Comparison of ENCODE assay signal across 14 mouse cellular contexts in the genomic region with DNA sequence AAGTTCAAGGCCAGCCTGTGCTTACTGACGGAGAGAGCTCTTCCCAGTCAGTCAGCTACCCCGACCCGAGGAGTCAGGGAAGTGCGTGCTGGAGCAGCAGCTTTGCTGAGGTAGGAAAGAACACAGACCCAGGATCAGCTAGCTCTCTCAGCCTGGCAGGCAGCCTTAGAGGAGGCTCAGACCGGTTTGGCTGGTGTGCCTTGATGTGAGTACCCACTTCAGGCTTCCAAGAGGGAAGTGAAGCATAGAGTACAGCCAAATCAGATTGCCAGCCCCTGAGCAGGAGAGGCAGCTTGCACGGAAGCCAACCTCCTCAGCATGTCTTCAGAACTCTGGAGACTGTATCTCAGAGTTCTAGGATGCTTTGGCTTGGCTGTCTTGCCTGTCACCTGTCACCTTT. TPM values are rescaled to one million over a fixed set of nuclear protein-coding genes. Genes with fewer than 3 reads are reported as not detected.
DNase-seq lines count a peak whose midpoint lies in the region; ATAC-seq and TF ChIP-seq lines count a peak whose summit lies in the region.
"Had no signal": no experiment of that assay in that cellular context is flagged by ENCODE, and none has a peak within 500 bp of the region (broad histone marks: within the 10 kb centered on the region; RNA-seq: fewer than 3 reads in every experiment).

No protein-coding gene starts in this region.

- peaks cover 37% of the 10 kb centered on the region for H3K36me3 ChIP-seq in forebrain, embryonic 14.5 days (ENCODE audit: control insufficient read depth, insufficient read depth, low read length)
- H3K36me3 ChIP-seq in forebrain, embryonic 13.5 days (ENCODE audit: poor library complexity, severe bottlenecking), result peaks cover 58% of the 10 kb centered on the region
- H3K36me3 ChIP-seq in lung, embryonic 14.5 days (ENCODE audit: insufficient read depth), result peaks cover 59% of the 10 kb centered on the region
- peaks cover 6% of the 10 kb centered on the region; the same call in 1 of the 2 replicates for H3K36me3 ChIP-seq in midbrain, embryonic 15.5 days (replicated peaks)
- peaks cover 10% of the 10 kb centered on the region for H3K36me3 ChIP-seq in midbrain, embryonic 11.5 days (ENCODE audit: control insufficient read depth, insufficient read depth, low read length)

- peak; percentile 13 for DNase-seq in forebrain, embryonic 14.5 days (ENCODE audit: low spot score)
- peak; percentile 84 for DNase-seq in urinary bladder, postnatal 14 days (ENCODE audit: low spot score)
- no peak for DNase-seq in urinary bladder, postnatal 10 days (ENCODE audit: low spot score)
- DNase-seq in lung, embryonic 14.5 days, result peak; percentile 79
- DNase-seq in midbrain, embryonic 11.5 days (ENCODE audit: low spot score, missing footprints), result no peak
- DNase-seq in right cerebral cortex, postnatal 25 days, result no peak
- DNase-seq: thymus, postnatal 25 days had no signal

- no peak overlapping the region for H3K4me3 ChIP-seq in forebrain, embryonic 14.5 days (ENCODE audit: low read depth, low read length)
- no peak overlapping the region for H3K4me3 ChIP-seq in forebrain, embryonic 13.5 days
- H3K4me3 ChIP-seq in lung, embryonic 14.5 days (ENCODE audit: low read depth, low read length), result no peak overlapping the region
- no peak overlapping the region for H3K4me3 ChIP-seq in midbrain, embryonic 15.5 days
- H3K4me3 ChIP-seq in midbrain, embryonic 11.5 days (ENCODE audit: low read depth, low read length), result no peak overlapping the region
- H3K4me3 ChIP-seq: heart, embryonic 12.5 days; limb, embryonic 15.5 days; megakaryocyte, embryonic 14.5 days had no signal

- H3K4me2 ChIP-seq in forebrain, embryonic 14.5 days (ENCODE audit: low read length), result no peak overlapping the region
- H3K4me2 ChIP-seq in forebrain, embryonic 13.5 days, result no peak overlapping the region
- H3K4me2 ChIP-seq in lung, embryonic 14.5 days, result no peak overlapping the region
- no peak overlapping the region for H3K4me2 ChIP-seq in midbrain, embryonic 15.5 days
- H3K4me2 ChIP-seq in midbrain, embryonic 11.5 days, result no peak overlapping the region
- H3K4me2 ChIP-seq: heart, embryonic 12.5 days; hindbrain, embryonic 14.5 days; limb, embryonic 15.5 days had no signal

- H3K9me3 ChIP-seq in forebrain, embryonic 14.5 days (replicated peaks; ENCODE audit: control insufficient read depth, low read length), result no peaks in the 10 kb centered on the region
- no peaks in the 10 kb centered on the region; the same call in 1 of the 2 replicates for H3K9me3 ChIP-seq in forebrain, embryonic 13.5 days (replicated peaks)
- H3K9me3 ChIP-seq in lung, embryonic 14.5 days (ENCODE audit: low read depth, low read length), result no peaks in the 10 kb centered on the region
- H3K9me3 ChIP-seq in midbrain, embryonic 15.5 days, result no peaks in the 10 kb centered on the region
- no peaks in the 10 kb centered on the region for H3K9me3 ChIP-seq in midbrain, embryonic 11.5 days (ENCODE audit: control insufficient read depth, low read length)
- H3K9me3 ChIP-seq: limb, embryonic 15.5 days; megakaryocyte, embryonic 14.5 days had no signal

- H3K4me1 ChIP-seq in forebrain, embryonic 14.5 days (ENCODE audit: control insufficient read depth, insufficient read depth, low read length), result peaks cover 12% of the 10 kb centered on the region
- peaks cover 30% of the 10 kb centered on the region for H3K4me1 ChIP-seq in forebrain, embryonic 13.5 days
- H3K4me1 ChIP-seq in lung, embryonic 14.5 days (ENCODE audit: insufficient read depth), result peaks cover 16% of the 10 kb centered on the region
- peaks cover 26% of the 10 kb centered on the region for H3K4me1 ChIP-seq in midbrain, embryonic 15.5 days
- H3K4me1 ChIP-seq in midbrain, embryonic 11.5 days (ENCODE audit: control insufficient read depth, insufficient read depth, low read length), result peaks cover 18% of the 10 kb centered on the region

- no peak for ATAC-seq in forebrain, embryonic 14.5 days
- no peak for ATAC-seq in forebrain, embryonic 13.5 days
- ATAC-seq in lung, embryonic 14.5 days (ENCODE audit: insufficient read depth), result peak; percentile 72
- no peak for ATAC-seq in midbrain, embryonic 15.5 days (replicated peaks)
- no peak for ATAC-seq in midbrain, embryonic 11.5 days (ENCODE audit: low FRiP score)
- ATAC-seq: activated CD4-positive, CD25-positive, alpha-beta regulatory T cell, adult 4 months had no signal

- no peaks in the 10 kb centered on the region for H3K27me3 ChIP-seq in forebrain, embryonic 14.5 days (replicated peaks; ENCODE audit: control insufficient read depth, insufficient read depth, low read length)
- no peaks in the 10 kb centered on the region for H3K27me3 ChIP-seq in forebrain, embryonic 13.5 days
- H3K27me3 ChIP-seq in lung, embryonic 14.5 days (ENCODE audit: insufficient read depth, low read length), result no peaks in the 10 kb centered on the region
- H3K27me3 ChIP-seq in midbrain, embryonic 15.5 days (replicated peaks), result no peaks in the 10 kb centered on the region
- no peaks in the 10 kb centered on the region for H3K27me3 ChIP-seq in midbrain, embryonic 11.5 days (ENCODE audit: control insufficient read depth, insufficient read depth, low read length)
- H3K27me3 ChIP-seq: heart, embryonic 12.5 days; limb, embryonic 15.5 days; megakaryocyte, embryonic 14.5 days had no signal

- no peak overlapping the region for H3K27ac ChIP-seq in forebrain, embryonic 14.5 days (ENCODE audit: low read depth, low read length)
- H3K27ac ChIP-seq in forebrain, embryonic 13.5 days, result no peak overlapping the region
- H3K27ac ChIP-seq in lung, embryonic 14.5 days (ENCODE audit: low read depth), result peak overlapping the region; percentile 63; the same call in 1 of the 2 replicates
- H3K27ac ChIP-seq in midbrain, embryonic 15.5 days, result no peak overlapping the region
- no peak overlapping the region for H3K27ac ChIP-seq in midbrain, embryonic 11.5 days (ENCODE audit: low read depth, low read length)
- H3K27ac ChIP-seq: hindbrain, embryonic 14.5 days; limb, embryonic 15.5 days had no signal

- 93% methylated on average over 6 of the region's 6 CpGs for WGBS in forebrain, embryonic 14.5 days
- 94% methylated on average over 6 of the region's 6 CpGs for whole genome bisulfite sequencing in forebrain, embryonic 13.5 days
- 65% methylated on average over 6 of the region's 6 CpGs for WGBS in lung, embryonic 14.5 days
- whole genome bisulfite sequencing in midbrain, embryonic 15.5 days, result 90% methylated on average over 6 of the region's 6 CpGs
- WGBS in midbrain, embryonic 11.5 days, result 85% methylated on average over 6 of the region's 6 CpGs

- no peak for TF ChIP-seq CTCF in lung, embryonic 14.5 days (IDR thresholded peaks at IDR 0.05; ENCODE audit: low read depth)

- H3K9ac ChIP-seq in forebrain, embryonic 14.5 days (ENCODE audit: low read length), result no peak overlapping the region
- no peak overlapping the region for H3K9ac ChIP-seq in forebrain, embryonic 13.5 days
- no peak overlapping the region for H3K9ac ChIP-seq in lung, embryonic 14.5 days
- no peak overlapping the region for H3K9ac ChIP-seq in midbrain, embryonic 15.5 days
- no peak overlapping the region for H3K9ac ChIP-seq in midbrain, embryonic 11.5 days (ENCODE audit: low read length)
- H3K9ac ChIP-seq: heart, embryonic 12.5 days; hindbrain, embryonic 14.5 days; limb, embryonic 15.5 days had no signal

RNA-seq across cellular contexts. Expression of a gene that starts 5.3 kb away (rescaled TPM):
- 14.1 and 17.3 TPM in 2 replicates for polyA plus RNA-seq in forebrain, embryonic 14.5 days (2014; fragmentation: Nextera tagmentation; extraction: Ambion mirVana)
- polyA plus RNA-seq in forebrain, embryonic 13.5 days (2015; fragmentation: Nextera tagmentation; extraction: Ambion mirVana), result 14.6 and 15.6 TPM in 2 replicates
- polyA plus RNA-seq in lung, embryonic 14.5 days (2014; fragmentation: Nextera tagmentation; extraction: Ambion mirVana), result 11.9 and 12.6 TPM in 2 replicates
- polyA plus RNA-seq in midbrain, embryonic 15.5 days (2015; fragmentation: Nextera tagmentation; extraction: Ambion mirVana), result 8.7 and 10.3 TPM in 2 replicates
- polyA plus RNA-seq in midbrain, embryonic 11.5 days (2014; fragmentation: Nextera tagmentation; extraction: Ambion mirVana), result 9.8 TPM in 2 replicates

RNA-seq across cellular contexts. Expression of a gene that starts 5.5 kb away (rescaled TPM):
- polyA plus RNA-seq in forebrain, embryonic 14.5 days (2014; fragmentation: Nextera tagmentation; extraction: Ambion mirVana), result 21.7 and 23.4 TPM in 2 replicates
- 21.2 and 22.1 TPM in 2 replicates for polyA plus RNA-seq in forebrain, embryonic 13.5 days (2015; fragmentation: Nextera tagmentation; extraction: Ambion mirVana)
- polyA plus RNA-seq in lung, embryonic 14.5 days (2014; fragmentation: Nextera tagmentation; extraction: Ambion mirVana), result 8.7 and 9.0 TPM in 2 replicates
- polyA plus RNA-seq in midbrain, embryonic 15.5 days (2015; fragmentation: Nextera tagmentation; extraction: Ambion mirVana), result 22.6 and 24.8 TPM in 2 replicates
- 11.2 and 13.0 TPM in 2 replicates for polyA plus RNA-seq in midbrain, embryonic 11.5 days (2014; fragmentation: Nextera tagmentation; extraction: Ambion mirVana)

RNA-seq across cellular contexts. Expression of a gene that starts 48.4 kb away (rescaled TPM):
- 15.7 and 17.6 TPM in 2 replicates for polyA plus RNA-seq in forebrain, embryonic 14.5 days (2014; fragmentation: Nextera tagmentation; extraction: Ambion mirVana)
- 15.8 and 17.3 TPM in 2 replicates for polyA plus RNA-seq in forebrain, embryonic 13.5 days (2015; fragmentation: Nextera tagmentation; extraction: Ambion mirVana)
- polyA plus RNA-seq in lung, embryonic 14.5 days (2014; fragmentation: Nextera tagmentation; extraction: Ambion mirVana), result 24.3 and 26.3 TPM in 2 replicates
- 12.9 TPM in 2 replicates for polyA plus RNA-seq in midbrain, embryonic 15.5 days (2015; fragmentation: Nextera tagmentation; extraction: Ambion mirVana)
- polyA plus RNA-seq in midbrain, embryonic 11.5 days (2014; fragmentation: Nextera tagmentation; extraction: Ambion mirVana), result 19.0 and 19.5 TPM in 2 replicates

RNA-seq across cellular contexts. Expression of a gene that starts 52.2 kb away (rescaled TPM):
- polyA plus RNA-seq in forebrain, embryonic 14.5 days (2014; fragmentation: Nextera tagmentation; extraction: Ambion mirVana), result 3.5 and 3.7 TPM in 2 replicates
- 9.9 and 10.4 TPM in 2 replicates for polyA plus RNA-seq in forebrain, embryonic 13.5 days (2015; fragmentation: Nextera tagmentation; extraction: Ambion mirVana)
- 5.7 and 8.0 TPM in 2 replicates for polyA plus RNA-seq in lung, embryonic 14.5 days (2014; fragmentation: Nextera tagmentation; extraction: Ambion mirVana)
- polyA plus RNA-seq in midbrain, embryonic 15.5 days (2015; fragmentation: Nextera tagmentation; extraction: Ambion mirVana), result 5.2 and 7.2 TPM in 2 replicates
- polyA plus RNA-seq in midbrain, embryonic 11.5 days (2014; fragmentation: Nextera tagmentation; extraction: Ambion mirVana), result 4.7 and 5.0 TPM in 2 replicates

RNA-seq across cellular contexts. Expression of a gene that starts 52.8 kb away (rescaled TPM):
- 101 and 113 TPM in 2 replicates for polyA plus RNA-seq in forebrain, embryonic 14.5 days (2014; fragmentation: Nextera tagmentation; extraction: Ambion mirVana)
- 103 and 111 TPM in 2 replicates for polyA plus RNA-seq in forebrain, embryonic 13.5 days (2015; fragmentation: Nextera tagmentation; extraction: Ambion mirVana)
- 94.9 and 101 TPM in 2 replicates for polyA plus RNA-seq in lung, embryonic 14.5 days (2014; fragmentation: Nextera tagmentation; extraction: Ambion mirVana)
- polyA plus RNA-seq in midbrain, embryonic 15.5 days (2015; fragmentation: Nextera tagmentation; extraction: Ambion mirVana), result 103 and 104 TPM in 2 replicates
- polyA plus RNA-seq in midbrain, embryonic 11.5 days (2014; fragmentation: Nextera tagmentation; extraction: Ambion mirVana), result 128 TPM in 2 replicates

Comparison
In these comparisons a context has a peak if more than half of its experiments do, and no peak if none do; other contexts are left out.
1. DNase-seq: peak in forebrain, embryonic 14.5 days (single experiment), urinary bladder, postnatal 14 days (single experiment) and lung, embryonic 14.5 days (single experiment); none in urinary bladder, postnatal 10 days (single experiment), midbrain, embryonic 11.5 days (single experiment) and right cerebral cortex, postnatal 25 days (single experiment).